Mouse (Mus musculus) myocyte (in vitro differentiated cells): ENCODE measurements at regions not wholly inside any gene's neighbourhood (a gene's known extent, or its start where the extent isn't known, plus 50 kb on each side); places are given as distances from the start of the nearest gene placed in this dataset.

Experiments used
- CEBPB ChIP-seq: IDR thresholded peaks from 2 replicates; pipeline ENCODE4 v1.6.1; 2011; ENCODE audit warnings: mild to moderate bottlenecking, moderate library complexity; ENCODE audit not compliant: poor library complexity, insufficient read depth, severe bottlenecking
- MAX ChIP-seq: IDR thresholded peaks from one replicate; pipeline ENCODE4 v1.6.1; 2011; ENCODE audit warnings: low read depth, mild to moderate bottlenecking, control low read depth
- MYOD1 ChIP-seq, 3 experiments: IDR thresholded peaks; one replicate each; pipeline ENCODE4 v1.6.1; 2011; ENCODE audit warnings: control low read depth in 2 of 3, low read depth in 2 of 3, mild to moderate bottlenecking in 2 of 3, moderate library complexity in 1 of 3; ENCODE audit not compliant: insufficient read length in 2 of 3, control insufficient read depth in 1 of 3
- MYOG ChIP-seq, 3 experiments: IDR thresholded peaks; one replicate each; pipeline ENCODE4 v1.6.1; 2011; ENCODE audit warnings: control low read depth in 2 of 3, low read depth in 2 of 3, mild to moderate bottlenecking in 2 of 3; ENCODE audit not compliant: insufficient read length in 2 of 3, control insufficient read depth in 1 of 3, insufficient read depth in 1 of 3
- POLR2A ChIP-seq: IDR thresholded peaks from one replicate; pipeline ENCODE4 v1.6.1; 2011; ENCODE audit warnings: low read depth, mild to moderate bottlenecking, control low read depth, moderate library complexity; ENCODE audit not compliant: insufficient read length
- POLR2AphosphoS2 ChIP-seq: IDR thresholded peaks from one replicate; pipeline ENCODE4 v1.6.1; 2011; ENCODE audit warnings: low read depth, control low read depth; ENCODE audit not compliant: insufficient read length
- REST ChIP-seq: IDR thresholded peaks from one replicate; pipeline ENCODE4 v1.6.1; 2011; ENCODE audit warnings: mild to moderate bottlenecking, control low read depth, moderate library complexity; ENCODE audit not compliant: insufficient read depth, insufficient read length
- SRF ChIP-seq: IDR thresholded peaks from one replicate; pipeline ENCODE4 v1.6.1; 2011; ENCODE audit warnings: low read depth; ENCODE audit not compliant: control insufficient read depth, insufficient read length
- TCF12 ChIP-seq: IDR thresholded peaks from one replicate; pipeline ENCODE4 v1.6.1; 2011; ENCODE audit warnings: mild to moderate bottlenecking, control low read depth; ENCODE audit not compliant: poor library complexity, insufficient read depth, severe bottlenecking
- TCF3 ChIP-seq: IDR thresholded peaks from one replicate; pipeline ENCODE4 v1.6.1; 2011; ENCODE audit warnings: low read depth, control low read depth; ENCODE audit not compliant: insufficient read length
- USF1 ChIP-seq: IDR thresholded peaks from one replicate; pipeline ENCODE4 v1.6.1; 2011; ENCODE audit warnings: low read depth, mild to moderate bottlenecking, control low read depth, moderate library complexity

GRCm38 (mm10) chr5:120368797-120369196 lies 62.7 kb upstream of the Lhx5 start:
- no peak for TF ChIP-seq POLR2A
- no peak for TF ChIP-seq POLR2AphosphoS2
- no peak for TF ChIP-seq TCF12
- no peak for TF ChIP-seq USF1
- no peak for TF ChIP-seq MAX
- TF ChIP-seq CEBPB = no peak
- TF ChIP-seq SRF = no peak
- TF ChIP-seq REST = no peak
- TF ChIP-seq TCF3 = no peak
- TF ChIP-seq MYOD1 (IDR thresholded peaks at IDR 0.05; ENCODE audit: control insufficient read depth in 1 of 3, insufficient read length in 2 of 3, low read depth in 2 of 3) = no peak
- no peak for TF ChIP-seq MYOG (IDR thresholded peaks at IDR 0.05; ENCODE audit: control insufficient read depth in 1 of 3, insufficient read depth in 1 of 3, insufficient read length in 2 of 3, low read depth in 2 of 3)
